Mouse (Mus musculus) kidney, embryonic 15.5 days (tissue): ENCODE measurements around the gene A730015C16Rik. TPM values are rescaled to one million over a fixed set of nuclear protein-coding genes. Genes with fewer than 3 reads are reported as not detected.

Experiments
- ATAC-seq: fragments of 200-750 bp; cut with Nextera tagmentation; replicated peaks from 2 replicates; pipeline ENCODE4 v1.8.0; 2017; ENCODE audit warnings: moderate TSS enrichment; ENCODE audit not compliant: low FRiP score
- H3K27ac ChIP-seq: fragments of 300-500 bp; sonication (generic); 2 replicates; pipeline ENCODE4 v1.5.1; 2015; ENCODE audit warnings: mild to moderate bottlenecking, inconsistent platforms
- H3K27me3 ChIP-seq: fragments of 300-500 bp; sonication (generic); 2 replicates; pipeline ENCODE4 v1.6.1; 2015; ENCODE audit warnings: inconsistent platforms
- H3K36me3 ChIP-seq: fragments of 300-500 bp; sonication (generic); 2 replicates; pipeline ENCODE4 v1.6.1; 2015; ENCODE audit warnings: inconsistent platforms
- H3K4me1 ChIP-seq: fragments of 300-500 bp; sonication (generic); 2 replicates; pipeline ENCODE4 v1.6.1; 2015; ENCODE audit warnings: inconsistent platforms
- H3K4me2 ChIP-seq: fragments of 300-500 bp; sonication (generic); 2 replicates; pipeline ENCODE4 v1.6.1; 2015; ENCODE audit warnings: moderate library complexity, mild to moderate bottlenecking, inconsistent platforms
- H3K4me3 ChIP-seq: fragments of 300-500 bp; sonication (generic); replicated peaks from 2 replicates; pipeline ENCODE4 v1.5.1; 2015; ENCODE audit warnings: mild to moderate bottlenecking, inconsistent platforms
- H3K9ac ChIP-seq: fragments of 300-500 bp; sonication (generic); 2 replicates; pipeline ENCODE4 v1.6.1; 2015; ENCODE audit warnings: mild to moderate bottlenecking, inconsistent platforms
- H3K9me3 ChIP-seq: fragments of 300-500 bp; sonication (generic); replicated peaks from 2 replicates; pipeline ENCODE4 v1.6.1; 2016; ENCODE audit warnings: inconsistent platforms
- WGBS: fragments of 180-500 bp; shearing (Covaris S2); methylation state at CpG from one replicate; pipeline ENCODE4 v1.1.7; 2015; ENCODE audit warnings: mixed read lengths; 5-methylcytosine and 5-hydroxymethylcytosine counted together
- polyA plus RNA-seq: library from polyadenylated mRNA; unstranded; fragments of >200 nt; fragmentation: Nextera tagmentation; extraction: Ambion mirVana; gene quantifications from 2 replicates; pipeline ENCODE4 v1.2.1, GENCODE M21; 2015

Gene A730015C16Rik
- polyA plus RNA-seq, 1 experiment from 2014 or later = 1.1 TPM

DNA sequence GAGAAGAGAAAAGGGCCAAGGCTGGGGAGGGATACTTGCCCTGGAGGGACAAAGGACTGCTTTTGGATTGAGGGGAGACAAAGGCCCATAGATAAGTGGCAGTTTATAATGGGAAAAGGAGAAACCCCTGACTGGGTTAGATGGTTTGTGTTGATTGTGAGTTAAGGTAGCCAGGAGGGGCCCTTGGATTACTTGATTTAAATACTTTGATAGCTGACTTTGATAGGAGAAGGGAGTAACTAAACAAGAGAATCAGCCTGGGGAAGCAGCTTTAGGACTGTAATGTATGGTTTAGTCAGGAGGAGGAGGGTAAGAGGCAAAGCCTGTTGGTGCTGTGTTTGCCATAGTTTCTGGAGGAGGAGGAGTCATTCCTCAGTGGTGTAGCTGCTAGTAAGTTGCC lies 5.1 kb downstream of the A730015C16Rik start:
- Histone ChIP-seq H3K27ac (no peak overlapping the region), H3K4me2 (no peak overlapping the region), H3K4me3 (no peak overlapping the region), H3K9me3 (no peaks in the 10 kb centered on the region), H3K9ac (no peak overlapping the region), H3K36me3 (peaks cover 10% of the 10 kb centered on the region), H3K27me3 (no peaks in the 10 kb centered on the region), H3K4me1 (peaks cover under 1% of the 10 kb centered on the region)
- no peak for ATAC-seq

DNA sequence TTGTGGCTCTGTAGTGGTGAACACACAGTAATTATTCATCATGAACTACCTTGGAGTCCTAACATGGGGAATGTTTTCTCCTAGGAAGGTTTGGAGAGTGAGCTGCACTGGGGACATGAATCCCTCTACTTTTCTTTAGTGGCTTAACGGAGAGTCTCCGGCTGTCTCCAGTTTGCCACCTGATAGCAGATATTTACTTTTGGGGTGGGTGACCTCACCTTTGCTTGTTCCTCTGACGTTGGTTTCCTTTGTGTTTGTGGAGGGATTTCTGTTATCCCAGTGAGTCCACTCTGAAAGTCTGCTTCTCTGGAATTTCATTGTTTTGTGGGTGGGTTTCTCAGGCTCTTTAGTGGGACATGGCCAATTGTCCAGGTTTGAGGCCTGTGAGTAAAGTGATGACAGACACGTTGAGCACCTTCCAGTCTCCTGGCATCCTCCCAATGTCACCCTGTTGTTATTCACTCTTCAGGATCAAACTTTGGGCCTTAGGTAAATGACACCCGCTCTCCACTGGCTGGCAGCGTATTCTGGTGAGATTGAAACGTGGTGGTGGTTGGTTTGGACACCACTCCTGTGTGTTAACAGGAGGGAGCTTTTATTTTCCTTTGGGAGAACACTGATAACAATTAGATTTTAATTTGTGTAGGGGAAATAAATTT lies 6.4 kb downstream of the A730015C16Rik start:
- no peaks in the 10 kb centered on the region for H3K27me3 ChIP-seq
- WGBS = 90% methylated on average over 7 of the region's 7 CpGs
- peaks cover 10% of the 10 kb centered on the region for H3K36me3 ChIP-seq
- ATAC-seq = no peak
- H3K27ac ChIP-seq = no peak overlapping the region
- H3K4me1 ChIP-seq = no peaks in the 10 kb centered on the region; the same call in 1 of the 2 replicates
- no peaks in the 10 kb centered on the region for H3K9me3 ChIP-seq
- H3K9ac ChIP-seq = no peak overlapping the region
- H3K4me3 ChIP-seq = no peak overlapping the region
- no peak overlapping the region for H3K4me2 ChIP-seq

DNA sequence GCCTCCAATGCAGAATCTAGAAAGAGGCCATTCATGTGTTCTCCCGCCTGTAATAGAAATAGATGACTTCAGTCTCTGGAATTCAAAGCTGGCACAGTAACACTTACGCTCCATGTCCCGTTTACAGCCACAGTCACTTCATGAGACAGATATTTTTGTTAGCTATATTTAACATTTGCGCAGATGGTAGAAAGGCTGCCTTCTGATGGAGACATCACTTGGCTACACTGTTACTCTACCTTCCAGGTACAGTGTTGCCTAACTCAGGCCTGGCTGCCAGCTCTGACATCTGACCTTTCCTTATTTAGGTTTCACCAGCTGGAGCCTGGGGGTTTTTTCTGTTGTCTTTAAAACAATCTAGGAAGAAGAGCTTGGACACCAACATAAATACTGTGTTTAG lies 10.4 kb downstream of the A730015C16Rik start:
- Histone ChIP-seq H3K27me3 (no peaks in the 10 kb centered on the region), H3K36me3 (peaks cover 10% of the 10 kb centered on the region), H3K4me2 (no peak overlapping the region), H3K9ac (no peak overlapping the region), H3K4me1 (peaks cover 18% of the 10 kb centered on the region), H3K27ac (no peak overlapping the region), H3K9me3 (no peaks in the 10 kb centered on the region), H3K4me3 (no peak overlapping the region)
- ATAC-seq = no peak
- 80% methylated on average over 4 of the region's 4 CpGs for WGBS

- H3K9ac ChIP-seq = peak overlapping the region; percentile 93
- peak overlapping the region; percentile 74 for H3K4me2 ChIP-seq
- WGBS = 47% methylated on average over 3 of the region's 3 CpGs
- H3K36me3 ChIP-seq = peaks cover 6% of the 10 kb centered on the region
- H3K4me1 ChIP-seq = peaks cover 28% of the 10 kb centered on the region
- H3K9me3 ChIP-seq = no peaks in the 10 kb centered on the region
- peak overlapping the region; percentile 89 for H3K4me3 ChIP-seq
- peak overlapping the region; percentile 99 for H3K27ac ChIP-seq
- no peak for ATAC-seq
- H3K27me3 ChIP-seq = no peaks in the 10 kb centered on the region
Observed at GRCm38 (mm10) chr4:108835496-108835895, 12.9 kb downstream of the A730015C16Rik start.

GRCm38 (mm10) chr4:108834971-108835311 lies 13.5 kb downstream of the A730015C16Rik start:
- 1% methylated on average over 15 of the region's 15 CpGs for WGBS
- H3K4me3 ChIP-seq = peak overlapping the region; percentile 89
- ATAC-seq = no peak

DNA sequence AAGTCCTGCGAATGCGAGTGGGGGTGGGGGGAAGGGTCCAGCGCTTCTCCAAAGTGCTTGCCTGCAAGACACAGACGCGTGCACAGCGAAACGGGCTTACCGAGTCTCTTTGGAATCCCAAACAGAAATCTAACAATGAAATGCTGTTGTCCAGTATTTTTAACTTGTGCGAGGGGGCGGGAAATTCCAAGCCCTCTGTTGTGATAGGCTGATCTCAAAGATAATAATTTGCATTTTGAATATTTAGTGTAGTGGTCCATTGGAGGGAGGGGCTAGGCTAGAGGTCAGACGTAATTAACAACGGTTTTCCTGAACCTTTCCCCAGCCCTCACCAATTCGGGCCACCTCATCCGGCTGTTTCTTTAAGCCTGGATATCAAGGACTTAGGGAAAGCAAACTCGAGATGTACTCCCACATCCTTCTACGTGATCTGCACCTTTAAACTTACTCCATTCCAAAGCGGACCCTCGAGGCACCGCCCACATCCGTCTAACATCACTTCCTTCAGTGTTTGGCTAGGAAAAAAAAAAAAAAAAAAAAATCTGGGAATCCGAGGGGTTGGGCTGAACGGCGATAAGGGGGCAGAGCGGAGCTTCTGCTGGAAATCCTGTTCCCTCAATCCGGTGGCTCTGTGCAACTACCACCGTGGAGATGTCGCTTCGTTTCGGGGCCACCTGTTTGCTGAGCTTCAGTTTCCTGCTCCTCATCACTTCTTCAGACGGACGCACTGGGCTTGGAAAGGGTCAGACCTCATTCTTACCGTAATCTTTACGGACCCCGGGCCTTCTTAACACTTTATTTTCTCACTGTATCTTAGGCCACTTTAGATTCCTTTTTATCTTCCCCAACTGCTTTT lies 14.1 kb downstream of the A730015C16Rik start, which contains the start of gene Txndc12:
Txndc12 (plus strand) TSS at position 487 of the 856 bp plus-strand sequence.
- Histone ChIP-seq H3K9ac (peak within 1 kb of the TSS; percentile 93), H3K27me3 (no peaks in the 10 kb centered on the region), H3K36me3 (peaks cover 12% of the 10 kb centered on the region), H3K4me3 (peak within 1 kb of the TSS; percentile 89), H3K4me2 (peak within 1 kb of the TSS; percentile 74), H3K27ac (peak within 1 kb of the TSS; percentile 99), H3K9me3 (no peaks in the 10 kb centered on the region), H3K4me1 (peaks cover 28% of the 10 kb centered on the region)
- ATAC-seq = peak; percentile 85
- under 1% methylated on average over 34 of the region's 34 CpGs for WGBS

More at GRCm38 (mm10) chr4:108834971-108835311, 13.5 kb downstream of the A730015C16Rik start:
- H3K27me3 ChIP-seq = no peaks in the 10 kb centered on the region
- peak overlapping the region; percentile 74 for H3K4me2 ChIP-seq
- H3K4me1 ChIP-seq = peaks cover 28% of the 10 kb centered on the region
- H3K36me3 ChIP-seq = peaks cover 8% of the 10 kb centered on the region
- H3K27ac ChIP-seq = peak overlapping the region; percentile 99
- H3K9me3 ChIP-seq = no peaks in the 10 kb centered on the region
- peak overlapping the region; percentile 93 for H3K9ac ChIP-seq

DNA sequence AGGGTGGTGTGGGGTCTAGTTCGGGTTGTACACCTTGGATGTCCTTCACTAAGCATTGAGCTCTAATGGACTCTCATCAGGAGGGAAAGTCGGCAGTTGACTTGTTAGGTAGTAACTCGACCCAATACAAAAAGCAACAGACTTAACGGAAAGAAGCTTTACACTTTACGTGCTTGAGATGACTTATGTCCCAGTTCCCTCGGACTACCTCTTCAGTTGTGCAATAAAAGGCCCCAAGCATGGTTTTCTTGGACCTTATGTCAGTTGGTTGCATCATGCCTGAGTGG lies 14.6 kb downstream of the A730015C16Rik start:
- H3K27me3 ChIP-seq = no peaks in the 10 kb centered on the region
- H3K4me1 ChIP-seq = peaks cover 28% of the 10 kb centered on the region
- H3K9ac ChIP-seq = peak overlapping the region; percentile 93
- peaks cover 15% of the 10 kb centered on the region for H3K36me3 ChIP-seq
- peak overlapping the region; percentile 74 for H3K4me2 ChIP-seq
- 0% methylated on average over 6 of the region's 6 CpGs for WGBS
- H3K4me3 ChIP-seq = peak overlapping the region; percentile 89
- H3K9me3 ChIP-seq = no peaks in the 10 kb centered on the region
- ATAC-seq = no peak
- H3K27ac ChIP-seq = peak overlapping the region; percentile 99

DNA sequence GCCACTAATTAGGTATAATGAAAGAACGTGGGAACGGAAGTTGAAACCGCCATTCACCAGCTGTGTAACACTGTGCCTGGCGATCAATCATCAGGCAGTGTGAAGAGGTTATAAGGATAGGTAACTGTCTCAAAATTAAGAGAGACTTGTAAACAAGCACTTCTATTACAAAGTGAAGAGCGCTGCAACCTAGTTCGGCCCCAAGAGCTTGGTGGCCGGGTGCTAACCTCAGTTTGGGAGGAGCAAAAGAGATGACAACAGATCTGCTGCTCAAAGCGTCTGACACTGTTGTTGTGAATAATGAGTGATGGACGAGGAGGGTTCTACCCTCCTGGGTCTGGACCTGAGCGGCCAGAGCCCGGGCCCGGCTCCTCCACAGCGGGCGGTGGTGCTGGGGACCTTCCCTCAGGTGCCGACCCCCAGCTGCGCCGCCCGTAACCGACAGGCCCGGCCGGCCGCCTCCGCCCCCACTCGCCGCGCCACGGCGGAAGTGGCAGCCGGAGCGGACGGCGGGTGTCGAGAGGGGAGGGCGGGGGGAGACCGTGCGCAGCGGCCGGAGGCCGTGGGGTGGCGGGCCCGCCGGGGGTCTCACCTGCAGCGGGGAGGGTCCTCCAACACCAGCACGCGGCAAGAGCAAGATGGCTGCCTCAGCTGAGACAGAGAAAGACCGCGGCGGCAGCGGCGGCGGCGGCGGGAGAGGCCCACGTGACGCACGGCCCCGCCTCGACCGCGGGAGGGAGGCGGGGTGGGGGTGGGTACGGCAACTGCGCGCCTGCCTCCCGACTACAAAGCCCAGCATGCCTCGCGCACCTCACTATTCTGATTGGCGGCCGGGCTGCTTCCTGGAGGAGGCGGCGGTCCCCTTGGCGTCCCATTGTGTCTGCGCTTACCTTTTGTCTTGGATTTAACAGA lies 15.2 kb downstream of the A730015C16Rik start, which contains the start of gene Btf3l4:
Btf3l4 (minus strand) TSS at position 699 of the 912 bp plus-strand sequence.
- Histone ChIP-seq H3K27ac (peak within 1 kb of the TSS; percentile 99), H3K4me3 (peak within 1 kb of the TSS; percentile 89), H3K9ac (peak within 1 kb of the TSS; percentile 93), H3K9me3 (no peaks in the 10 kb centered on the region), H3K4me2 (peak within 1 kb of the TSS; percentile 74), H3K27me3 (no peaks in the 10 kb centered on the region), H3K36me3 (peaks cover 21% of the 10 kb centered on the region), H3K4me1 (peaks cover 28% of the 10 kb centered on the region)
- WGBS = under 1% methylated on average over 68 of the region's 73 CpGs
- peak; percentile 95 for ATAC-seq

DNA sequence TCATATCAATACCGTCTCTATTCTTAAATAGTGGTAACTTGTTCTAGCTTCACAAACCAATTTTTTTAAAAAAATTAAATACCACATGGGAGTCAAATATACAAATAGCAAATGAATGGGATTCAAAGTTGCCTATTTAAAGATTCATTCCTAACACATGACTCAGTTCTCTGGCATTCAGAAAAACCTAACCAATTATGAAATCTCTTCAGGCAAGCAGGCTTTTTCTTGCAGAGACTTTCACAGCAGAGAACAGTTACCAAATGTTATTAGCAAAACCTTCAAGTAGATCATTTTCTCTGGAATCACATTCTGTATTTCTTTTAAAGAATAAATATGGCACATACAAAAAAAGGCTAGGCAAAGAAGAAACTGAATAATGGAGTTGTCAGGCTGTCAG lies 17.7 kb downstream of the A730015C16Rik start:
- H3K9ac ChIP-seq = no peak overlapping the region
- no peak overlapping the region for H3K4me2 ChIP-seq
- H3K9me3 ChIP-seq = no peaks in the 10 kb centered on the region
- H3K4me3 ChIP-seq = no peak overlapping the region
- H3K4me1 ChIP-seq = peaks cover 15% of the 10 kb centered on the region
- ATAC-seq = no peak
- no peaks in the 10 kb centered on the region for H3K27me3 ChIP-seq
- H3K27ac ChIP-seq = no peak overlapping the region
- H3K36me3 ChIP-seq = peaks cover 42% of the 10 kb centered on the region
- 95% methylated on average over 1 of the region's 1 CpGs for WGBS

- no peak overlapping the region for H3K9ac ChIP-seq
- no peak overlapping the region for H3K27ac ChIP-seq
- H3K4me3 ChIP-seq = no peak overlapping the region
- no peaks in the 10 kb centered on the region for H3K27me3 ChIP-seq
- WGBS = 91% methylated on average over 2 of the region's 2 CpGs
- no peak overlapping the region for H3K4me2 ChIP-seq
- ATAC-seq = no peak
- H3K4me1 ChIP-seq = peaks cover 1% of the 10 kb centered on the region
- no peaks in the 10 kb centered on the region for H3K9me3 ChIP-seq
- H3K36me3 ChIP-seq = peaks cover 79% of the 10 kb centered on the region
Observed at GRCm38 (mm10) chr4:108826643-108827042, 21.8 kb downstream of the A730015C16Rik start.

DNA sequence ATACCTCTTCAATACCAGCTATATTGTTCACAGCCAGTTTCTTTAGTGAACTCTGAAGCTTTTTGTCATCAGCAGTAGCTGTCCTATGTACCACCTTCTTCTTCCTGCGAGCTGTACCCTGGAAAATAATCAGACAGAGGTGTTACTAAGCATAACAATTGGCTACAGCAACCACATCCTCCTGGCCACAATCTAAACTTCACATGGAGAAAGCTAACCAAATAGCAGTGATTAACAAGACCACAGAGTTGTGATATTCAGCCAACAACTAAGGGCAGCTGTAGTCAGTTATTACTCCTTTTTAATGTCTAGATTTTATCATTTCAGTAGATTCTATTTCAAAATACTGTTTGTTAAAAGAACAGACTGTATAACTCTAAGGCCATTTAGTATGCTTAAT lies 22.3 kb downstream of the A730015C16Rik start:
- Histone ChIP-seq H3K9ac (no peak overlapping the region), H3K9me3 (no peaks in the 10 kb centered on the region), H3K27ac (no peak overlapping the region), H3K27me3 (no peaks in the 10 kb centered on the region), H3K4me1 (no peaks in the 10 kb centered on the region), H3K4me2 (no peak overlapping the region), H3K4me3 (no peak overlapping the region), H3K36me3 (peaks cover 84% of the 10 kb centered on the region)
- ATAC-seq = no peak
- WGBS = 90% methylated on average over 1 of the region's 1 CpGs
